Mouse (Mus musculus) urinary bladder, postnatal 14 days (tissue): ENCODE data around the gene Olfr98.
"Not testable (repeated sequence)": the region's sequence is repeated elsewhere in the genome, so short reads cannot be mapped to it uniquely, and the experiment has no call there.

Source experiments
- DNase-seq: peaks from one replicate; pipeline ENCODE4 v3.0.0; 2021; ENCODE audit warnings: low spot score

Olfr98 gene

GRCm38 (mm10) chr17:37263626-37264025 is at the start of gene Olfr98:
TSS of gene Olfr98 (minus strand) at chr17:37263749.
- DNase-seq = no peak

- no peak for DNase-seq
Observed at GRCm38 (mm10) chr17:37310146-37310699, 46.7 kb upstream of the Olfr98 start.

GRCm38 (mm10) chr17:37308483-37308882 is 44.9 kb upstream of the Olfr98 start:
- DNase-seq = no peak

- DNase-seq = no peak
Observed at GRCm38 (mm10) chr17:37304213-37304612, 40.7 kb upstream of the Olfr98 start, which contains the start of gene Olfr101. TSS of gene Olfr101 (minus strand) at chr17:37304313.

GRCm38 (mm10) chr17:37283360-37283759 is 19.8 kb upstream of the Olfr98 start, which contains the start of gene Olfr99:
TSS of gene Olfr99 (minus strand) at chr17:37283460.
- DNase-seq = no peak

GRCm38 (mm10) chr17:37280331-37280730 is 16.8 kb upstream of the Olfr98 start:
- DNase-seq = no peak

GRCm38 (mm10) chr17:37276573-37276972 is 13.0 kb upstream of the Olfr98 start:
- no peak for DNase-seq

- no peak for DNase-seq
Observed at GRCm38 (mm10) chr17:37275626-37276248, 12.2 kb upstream of the Olfr98 start.

GRCm38 (mm10) chr17:37270702-37271092 is 7.1 kb upstream of the Olfr98 start:
- peak; percentile 33 for DNase-seq

- DNase-seq = peak; percentile 89
Observed at GRCm38 (mm10) chr17:37270058-37270701, 6.6 kb upstream of the Olfr98 start, which contains the start of gene H2-M3. TSS of gene H2-M3 (plus strand) at chr17:37270220.

GRCm38 (mm10) chr17:37250544-37250943 is 13.0 kb downstream of the Olfr98 start:
- DNase-seq = peak; percentile 10

- DNase-seq = no peak
Observed at GRCm38 (mm10) chr17:37249460-37249859, 14.1 kb downstream of the Olfr98 start.

GRCm38 (mm10) chr17:37246715-37247114 is 16.8 kb downstream of the Olfr98 start:
- peak; percentile 29 for DNase-seq

- DNase-seq = no peak
Observed at GRCm38 (mm10) chr17:37242198-37242597, 21.4 kb downstream of the Olfr98 start.

GRCm38 (mm10) chr17:37237230-37237629 is 26.3 kb downstream of the Olfr98 start, which contains the start of gene Olfr97:
TSS of gene Olfr97 (minus strand) at chr17:37237330.
- not testable (repeated sequence) for DNase-seq

GRCm38 (mm10) chr17:37221879-37222278 is 41.7 kb downstream of the Olfr98 start:
- no peak for DNase-seq

GRCm38 (mm10) chr17:37219846-37220245 is 43.7 kb downstream of the Olfr98 start, which contains the start of gene Olfr96:
TSS of gene Olfr96 (plus strand) at chr17:37220146.
- no peak for DNase-seq

GRCm38 (mm10) chr17:37218486-37218885 is 45.1 kb downstream of the Olfr98 start:
- peak; percentile 15 for DNase-seq

GRCm38 (mm10) chr17:37213018-37213417 is 50.5 kb downstream of the Olfr98 start, which contains the start of gene Olfr95:
TSS of gene Olfr95 (minus strand) at chr17:37213118.
- no peak for DNase-seq
